Mouse (Mus musculus) heart, adult 2 months (tissue): ENCODE results near the gene Vrk2.

ENCODE experiments used
- CTCF ChIP-seq: fragments of 200-600 bp; IDR thresholded peaks from 2 replicates; pipeline ENCODE4 v1.8.1; 2022; ENCODE audit warnings: antibody characterized with exemption, mild to moderate bottlenecking, moderate library complexity
- EP300 ChIP-seq: fragments of 200-500 bp; IDR thresholded peaks from 2 replicates; pipeline ENCODE4 v1.6.1; 2011; ENCODE audit warnings: low read depth, low read length, control low read depth; ENCODE audit not compliant: insufficient read depth
- POLR2A ChIP-seq: fragments of 200-500 bp; IDR thresholded peaks from 2 replicates; pipeline ENCODE4 v1.6.1; 2011; ENCODE audit warnings: mild to moderate bottlenecking, low read depth, low read length, control low read depth; ENCODE audit not compliant: insufficient read depth

- TF ChIP-seq CTCF, result no peak
- TF ChIP-seq EP300, result no peak
- no peak for TF ChIP-seq POLR2A
Observed at GRCm38 (mm10) chr11:26597145-26597544, 3.3 kb upstream of the Vrk2 start.
